Mouse (Mus musculus) bone marrow, adult 2 months (tissue): ENCODE data around the gene Myh7.

ENCODE experiments used
- CTCF ChIP-seq: fragments of 200-500 bp; IDR thresholded peaks from 2 replicates; pipeline ENCODE4 v1.5.1; 2011; ENCODE audit warnings: low read length, control low read depth; ENCODE audit not compliant: control insufficient read depth, insufficient read depth
- POLR2A ChIP-seq: fragments of 200-500 bp; IDR thresholded peaks from 2 replicates; pipeline ENCODE4 v1.6.1; 2011; ENCODE audit warnings: low read depth, mild to moderate bottlenecking, control low read depth, low read length, borderline replicate concordance; ENCODE audit not compliant: control insufficient read depth

DNA sequence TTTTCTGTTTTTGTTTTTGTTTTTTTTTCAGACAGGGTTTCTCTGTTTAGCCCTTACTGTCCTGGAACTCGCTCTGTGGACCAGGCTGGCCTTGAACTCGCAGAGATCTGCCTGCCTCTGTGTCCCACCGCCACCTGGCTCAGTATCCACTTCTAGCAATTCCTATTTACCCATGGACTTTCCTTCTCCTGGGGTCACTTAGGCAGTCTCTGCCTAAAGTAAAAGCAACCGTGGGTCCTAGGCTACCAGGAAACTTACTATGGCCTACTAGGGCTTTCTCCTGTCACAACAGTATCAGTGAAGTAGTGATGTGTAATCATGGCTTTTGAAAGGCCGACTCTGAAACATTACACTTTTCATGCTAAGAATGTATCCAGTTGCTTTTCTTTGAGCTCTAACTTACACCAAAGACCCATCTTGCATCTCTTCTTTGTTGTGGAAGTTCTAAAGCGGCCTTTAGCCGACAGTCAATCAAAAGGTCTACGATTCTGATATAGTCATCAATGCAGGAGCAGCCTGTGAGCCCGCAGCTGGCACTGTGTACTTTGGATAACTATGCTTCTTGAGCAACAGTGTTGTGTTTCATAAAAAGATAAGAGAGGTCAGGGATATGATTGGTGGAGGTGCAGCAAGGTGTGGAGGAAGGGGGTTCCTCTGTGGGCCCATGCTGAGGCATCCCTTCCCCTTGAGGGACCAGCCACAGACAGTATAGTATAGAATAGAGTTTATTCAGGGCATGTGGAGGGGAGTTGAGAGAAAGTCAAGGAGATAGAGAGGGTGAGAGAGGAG lies 12.9 kb upstream of the Myh7 start:
- TF ChIP-seq CTCF: no peak
- no peak for TF ChIP-seq POLR2A
